Mouse (Mus musculus) spleen, adult 2 months (tissue): Measurements from ENCODE around the gene Prokr1.

Source experiments
- CTCF ChIP-seq: fragments of 200-500 bp; IDR thresholded peaks from 2 replicates; pipeline ENCODE4 v1.5.1; 2011; ENCODE audit warnings: mild to moderate bottlenecking, inconsistent platforms; ENCODE audit not compliant: insufficient read depth, insufficient read length, insufficient replicate concordance; ENCODE audit errors: extremely low read depth
- POLR2A ChIP-seq: fragments of 200-500 bp; IDR thresholded peaks from 2 replicates; pipeline ENCODE4 v1.6.1; 2011; ENCODE audit warnings: low read depth, low read length, inconsistent platforms

DNA sequence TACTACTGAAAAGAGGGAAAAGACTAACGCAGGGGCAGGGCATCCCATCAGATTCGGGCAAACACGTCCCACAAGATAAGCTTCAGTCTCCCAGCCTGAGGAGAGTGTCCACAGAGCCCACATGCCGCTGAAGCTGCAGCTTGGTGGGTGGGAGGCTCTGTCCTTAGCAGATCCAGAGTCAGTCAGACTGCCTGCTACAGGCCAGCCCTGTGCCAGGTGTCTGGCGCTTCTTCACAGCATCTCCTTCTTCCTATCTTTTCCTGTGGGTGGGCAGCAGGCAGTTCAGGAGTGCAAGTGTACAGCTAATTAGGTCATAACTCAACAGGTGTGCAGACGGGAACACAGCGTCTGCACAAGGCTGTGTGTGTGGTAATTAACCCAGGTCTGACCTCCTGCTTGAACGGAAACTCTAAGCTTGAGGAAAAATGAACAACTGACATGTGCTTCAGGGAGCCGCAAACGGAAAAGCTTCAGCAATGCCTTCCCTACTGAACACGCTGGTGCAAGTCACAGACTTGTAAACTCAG is 47.7 kb upstream of the Prokr1 start:
- TF ChIP-seq CTCF = no peak
- no peak for TF ChIP-seq POLR2A
